Mouse (Mus musculus) activated CD4-positive, CD25-positive, alpha-beta regulatory T cell, adult 4 months (primary cell): ENCODE measurements around the gene Hist2h3b. TPM values are rescaled to one million over a fixed set of nuclear protein-coding genes. Genes with fewer than 3 reads are reported as not detected.

Experiments used
- ATAC-seq: one replicate; pipeline ENCODE4 v1.8.0; 2017
- polyA plus RNA-seq, 2 experiments: library from polyadenylated mRNA; unstranded; fragments of 100-300 nt; shearing (Covaris generic); gene quantifications; one replicate each; pipeline ENCODE4 v1.2.1; 2017

The Hist2h3b gene
- polyA plus RNA-seq, 2 experiments from 2014 or later, result 23.4 to 32.3 TPM

DNA sequence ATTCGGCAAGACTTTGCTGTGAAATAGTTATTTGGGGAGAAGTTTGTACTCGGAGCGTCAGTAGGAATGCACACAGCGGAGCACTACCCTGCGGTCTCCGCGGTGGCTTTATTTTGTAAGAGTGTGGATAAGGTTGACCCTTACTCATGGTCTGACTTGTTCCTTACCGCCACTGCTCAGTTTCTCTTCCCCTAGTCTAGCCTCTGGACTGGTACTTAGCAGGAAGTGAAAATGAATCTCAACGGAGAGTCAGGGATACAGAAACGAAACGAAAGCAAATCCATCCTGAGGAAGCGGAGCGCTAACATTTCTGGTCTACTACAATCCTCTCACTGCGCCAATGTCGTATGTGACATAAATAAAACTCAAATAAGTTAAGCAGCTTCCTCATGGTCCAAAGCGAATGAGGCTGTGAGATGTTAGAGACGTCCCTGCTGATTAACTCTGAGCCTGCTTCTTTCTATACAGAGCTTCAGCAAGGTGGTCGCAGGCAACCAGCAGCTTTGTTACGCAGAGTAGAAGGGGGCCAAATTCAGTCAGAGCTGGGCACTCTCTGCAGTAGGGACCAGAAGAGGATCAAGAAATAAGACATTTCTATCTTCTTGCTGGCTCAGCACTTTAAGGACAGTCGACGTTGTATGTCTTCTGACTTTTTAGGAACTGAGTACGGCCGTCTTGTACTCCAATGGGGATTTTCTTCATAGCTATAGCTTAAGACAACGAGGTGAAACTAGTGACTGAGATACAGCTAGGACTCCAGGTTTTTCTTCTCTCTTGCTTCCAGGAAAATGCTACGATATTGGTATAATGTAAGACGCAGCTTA is 32.5 kb downstream of the Hist2h3b start:
- ATAC-seq, result no peak

DNA sequence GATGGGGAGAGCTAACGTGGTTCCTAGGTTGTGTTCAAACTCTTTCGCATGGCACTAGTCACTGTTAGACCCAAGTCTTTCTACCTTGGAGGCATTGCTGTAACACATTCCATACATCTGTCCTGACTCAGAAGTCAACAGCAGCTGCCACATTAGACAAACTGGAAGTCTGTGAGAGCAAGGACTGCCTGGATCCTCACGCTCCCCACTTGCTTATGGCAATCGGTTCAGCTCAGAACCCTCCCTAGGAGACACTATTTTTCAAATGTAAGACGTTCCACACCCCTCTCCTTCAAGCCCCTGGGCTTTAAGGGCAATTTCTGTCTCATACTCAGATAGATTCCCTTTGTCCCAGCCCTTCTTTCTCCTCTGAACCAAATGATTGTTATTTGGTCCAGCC is 33.6 kb downstream of the Hist2h3b start:
- ATAC-seq, result no peak

DNA sequence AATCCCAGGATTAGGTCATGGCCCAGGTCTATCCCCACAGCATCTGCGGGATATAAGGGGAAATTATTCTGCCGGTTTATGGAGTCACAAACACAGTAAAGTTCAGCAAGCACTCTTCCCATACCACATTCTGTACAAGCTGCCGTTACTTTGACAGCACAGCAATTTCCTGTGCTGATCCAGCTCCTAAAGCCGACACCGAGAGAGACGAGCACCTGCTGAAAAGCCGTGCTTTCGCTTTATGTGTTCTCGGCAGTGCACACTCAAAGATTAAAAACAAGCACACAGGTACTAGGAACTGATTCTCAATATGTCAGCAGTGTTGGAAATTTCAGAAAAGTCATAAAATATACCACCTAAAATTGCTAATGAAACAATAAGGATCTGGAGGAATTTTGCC is 38.1 kb downstream of the Hist2h3b start:
- no peak for ATAC-seq

DNA sequence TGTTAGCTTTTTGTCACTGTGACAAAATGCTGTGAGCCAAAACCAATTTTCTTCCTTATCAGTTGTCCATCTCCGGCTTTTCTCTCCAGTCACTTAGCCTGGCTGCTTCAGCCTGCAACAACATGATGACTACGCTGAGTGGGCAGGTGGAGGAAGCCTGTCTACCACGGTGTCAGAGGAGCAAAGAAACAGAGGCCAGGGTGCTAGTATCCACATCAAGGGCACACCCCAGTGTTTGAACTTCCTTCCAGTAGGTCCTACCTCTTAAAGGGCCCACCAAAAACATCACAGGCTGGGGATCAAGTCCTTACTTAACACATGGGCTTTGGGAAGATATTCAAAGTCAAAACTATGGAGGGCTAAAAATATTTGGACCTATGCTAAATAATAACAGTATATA is 41.0 kb downstream of the Hist2h3b start:
- no peak for ATAC-seq

DNA sequence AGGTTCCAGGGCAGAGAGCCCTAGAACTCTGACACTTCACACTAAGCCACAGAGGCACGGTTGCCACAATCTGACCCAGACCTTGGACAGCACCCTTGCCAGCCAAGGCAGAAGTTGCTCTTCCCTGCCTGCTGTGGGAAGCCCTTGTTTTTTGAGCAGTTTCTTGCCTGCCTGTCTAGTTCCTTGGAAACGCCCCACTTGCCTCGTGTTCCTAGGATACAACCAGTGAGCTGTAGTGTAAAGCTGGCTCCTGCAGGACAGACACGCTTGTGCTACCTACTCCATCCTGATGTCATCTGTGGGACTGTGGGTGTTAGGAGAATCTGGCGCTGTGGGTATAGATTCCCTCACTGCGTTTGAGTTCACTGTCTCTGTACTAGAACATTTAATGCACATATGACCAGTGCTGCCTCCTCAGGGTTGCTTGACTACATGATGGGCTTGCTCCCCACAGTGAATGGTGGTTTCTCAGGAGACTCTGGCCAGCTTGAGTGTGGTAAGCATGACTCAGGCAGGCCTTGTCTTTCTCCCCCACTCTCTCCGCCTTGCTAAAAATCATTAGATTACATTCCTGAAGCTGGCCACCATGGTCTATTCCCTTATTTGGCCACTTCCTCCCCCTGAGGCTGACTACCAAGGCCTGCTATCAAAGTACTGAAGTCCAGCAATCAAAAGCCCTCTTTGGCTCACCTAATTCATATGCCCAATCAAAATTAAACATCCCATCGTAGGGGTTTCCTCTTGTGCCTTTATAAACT is 44.1 kb downstream of the Hist2h3b start:
- ATAC-seq, result no peak

Other genes starting within 250 kb of the Hist2h3b start
- 10 to 100 TPM; 18.8 to 22.7 TPM for gene Vps45, start 210.2 kb upstream of the Hist2h3b start, polyA plus RNA-seq
- gene Otud7b, start 164.1 kb upstream of the Hist2h3b start, polyA plus RNA-seq, result 10 to 100 TPM in 1 of 2 experiments, 1 to 10 TPM in 1; 8.0 to 12.0 TPM
- 1 to 10 TPM in 1 of 2 experiments, under 1 TPM in 1; 0.62 to 2.0 TPM for gene Mtmr11, start 106.7 kb upstream of the Hist2h3b start, polyA plus RNA-seq
- 10 to 100 TPM; 65.6 to 75.0 TPM for gene Sf3b4, start 96.3 kb upstream of the Hist2h3b start, polyA plus RNA-seq
- 1 to 10 TPM in 1 of 2 experiments, under 1 TPM in 1; 0.83 to 1.9 TPM for gene Sv2a, start 87.5 kb upstream of the Hist2h3b start, polyA plus RNA-seq
- 10 to 100 TPM; 31.4 to 31.8 TPM for gene Bola1, start 48.9 kb upstream of the Hist2h3b start, polyA plus RNA-seq
- gene Hist2h2ab, start 48.8 kb upstream of the Hist2h3b start, polyA plus RNA-seq, result 1 to 10 TPM in 1 of 2 experiments, not detected in 1; 1.3 TPM
- gene Hist2h2ac, start 47.8 kb upstream of the Hist2h3b start, polyA plus RNA-seq, result 10 to 100 TPM in 1 of 2 experiments, 1 to 10 TPM in 1; 5.3 to 11.8 TPM
- 1 to 10 TPM; 1.5 to 3.3 TPM for gene Hist2h2be, start 47.5 kb upstream of the Hist2h3b start, polyA plus RNA-seq
- 1 to 10 TPM in 1 of 2 experiments, under 1 TPM in 1; 0.56 to 2.5 TPM for gene Hist2h3c2, start 29.5 kb upstream of the Hist2h3b start, polyA plus RNA-seq
- gene Hist2h2aa2, start 28.4 kb upstream of the Hist2h3b start, polyA plus RNA-seq, result 10 to 100 TPM in 1 of 2 experiments, not detected in 1; 86.9 TPM
- gene Hist2h2aa1, start 23.2 kb upstream of the Hist2h3b start, polyA plus RNA-seq, result 10 to 100 TPM in 1 of 2 experiments, not detected in 1; 46.6 TPM
- not detected for gene Hist2h3c1, start 22.0 kb upstream of the Hist2h3b start, polyA plus RNA-seq
- 1 to 10 TPM; 1.9 to 2.2 TPM for gene Hist2h4, start 5.3 kb upstream of the Hist2h3b start, polyA plus RNA-seq
- 10 to 100 TPM in 1 of 2 experiments, 1 to 10 TPM in 1; 5.2 to 11.1 TPM for gene Hist2h2bb, start 1.1 kb downstream of the Hist2h3b start, polyA plus RNA-seq
- gene Fcgr1, start 25.3 kb downstream of the Hist2h3b start, polyA plus RNA-seq, result not detected
- under 1 TPM in 1 of 2 experiments, not detected in 1; 0.32 TPM for gene BC107364, start 183.7 kb downstream of the Hist2h3b start, polyA plus RNA-seq